Mouse (Mus musculus): ENCODE results near the gene Pdhb. TPM values are rescaled to one million over a fixed set of nuclear protein-coding genes. Genes with fewer than 3 reads are reported as not detected.

Pdhb gene
- polyA plus RNA-seq, 1 experiment, result 53.1 TPM

GRCm38 (mm10) chr14:8214299-8215207, 41.7 kb upstream of the Pdhb start:
- Histone ChIP-seq H3K4me3 (replicated peaks; ENCODE audit: extremely low read depth, low read depth, low read length) (peak overlapping the region; percentile 65), H3K4me1 (ENCODE audit: control insufficient read depth, insufficient read depth, low read length) (peaks cover 15% of the 10 kb centered on the region)
- DNase-seq, result peak; percentile 75
- TF ChIP-seq POLR2A (IDR thresholded peaks at IDR 0.05; ENCODE audit: borderline replicate concordance, extremely low read depth, low read depth, low read length) (0 out of 2 replicates have a peak, but pooled peaks have one; percentile 14), CTCF (IDR thresholded peaks at IDR 0.05; ENCODE audit: insufficient read depth, low read length) (no peak)
- 3% methylated on average over 63 of the region's 63 CpGs for WGBS

GRCm38 (mm10) chr14:8213803-8214224, 41.0 kb upstream of the Pdhb start, which contains the start of gene Kctd6:
Gene Kctd6, plus strand, starts transcription at chr14:8214140.
- Histone ChIP-seq H3K4me1 (ENCODE audit: control insufficient read depth, insufficient read depth, low read length) (peaks cover 13% of the 10 kb centered on the region), H3K4me3 (replicated peaks; ENCODE audit: extremely low read depth, low read depth, low read length) (peak within 1 kb of the TSS; percentile 65)
- 2% methylated on average over 23 of the region's 49 CpGs for WGBS
- peak; percentile 98 for DNase-seq
- TF ChIP-seq POLR2A (IDR thresholded peaks at IDR 0.05; ENCODE audit: borderline replicate concordance, extremely low read depth, low read depth, low read length) (no peak), CTCF (IDR thresholded peaks at IDR 0.05; ENCODE audit: insufficient read depth, low read length) (peak; percentile 6; the same call in 1 of the 2 replicates)

GRCm38 (mm10) chr14:8212996-8213395, 40.2 kb upstream of the Pdhb start:
- Histone ChIP-seq H3K4me1 (ENCODE audit: control insufficient read depth, insufficient read depth, low read length) (peaks cover 12% of the 10 kb centered on the region), H3K4me3 (replicated peaks; ENCODE audit: extremely low read depth, low read depth, low read length) (no peak overlapping the region)
- DNase-seq, result no peak
- TF ChIP-seq POLR2A (IDR thresholded peaks at IDR 0.05; ENCODE audit: borderline replicate concordance, extremely low read depth, low read depth, low read length) (no peak), CTCF (IDR thresholded peaks at IDR 0.05; ENCODE audit: insufficient read depth, low read length) (no peak)
- 81% methylated on average over 2 of the region's 2 CpGs for WGBS

GRCm38 (mm10) chr14:8209896-8210295, 37.1 kb upstream of the Pdhb start:
- Histone ChIP-seq H3K4me1 (ENCODE audit: control insufficient read depth, insufficient read depth, low read length) (peaks cover 2% of the 10 kb centered on the region), H3K4me3 (replicated peaks; ENCODE audit: extremely low read depth, low read depth, low read length) (no peak overlapping the region)
- 96% methylated on average over 2 of the region's 2 CpGs for WGBS
- DNase-seq, result no peak
- TF ChIP-seq CTCF (IDR thresholded peaks at IDR 0.05; ENCODE audit: insufficient read depth, low read length) (no peak), POLR2A (IDR thresholded peaks at IDR 0.05; ENCODE audit: borderline replicate concordance, extremely low read depth, low read depth, low read length) (no peak)

- no peaks in the 10 kb centered on the region for H3K4me1 ChIP-seq (ENCODE audit: control insufficient read depth, insufficient read depth, low read length)
- 27% methylated on average over 3 of the region's 3 CpGs for WGBS
- no peak for TF ChIP-seq CTCF (IDR thresholded peaks at IDR 0.05; ENCODE audit: insufficient read depth, low read length)
- no peak for TF ChIP-seq POLR2A (IDR thresholded peaks at IDR 0.05; ENCODE audit: borderline replicate concordance, extremely low read depth, low read depth, low read length)
- DNase-seq, result no peak
- no peak overlapping the region for H3K4me3 ChIP-seq (replicated peaks; ENCODE audit: extremely low read depth, low read depth, low read length)
Measured at GRCm38 (mm10) chr14:8208876-8209275, 36.1 kb upstream of the Pdhb start.

GRCm38 (mm10) chr14:8207543-8207942, 34.7 kb upstream of the Pdhb start:
- DNase-seq, result no peak
- WGBS, result 89% methylated on average over 5 of the region's 5 CpGs
- Histone ChIP-seq H3K4me3 (replicated peaks; ENCODE audit: extremely low read depth, low read depth, low read length) (no peak overlapping the region), H3K4me1 (ENCODE audit: control insufficient read depth, insufficient read depth, low read length) (no peaks in the 10 kb centered on the region)
- TF ChIP-seq POLR2A (IDR thresholded peaks at IDR 0.05; ENCODE audit: borderline replicate concordance, extremely low read depth, low read depth, low read length) (no peak), CTCF (IDR thresholded peaks at IDR 0.05; ENCODE audit: insufficient read depth, low read length) (no peak)

GRCm38 (mm10) chr14:8207105-8207504, 34.3 kb upstream of the Pdhb start:
- TF ChIP-seq POLR2A (IDR thresholded peaks at IDR 0.05; ENCODE audit: borderline replicate concordance, extremely low read depth, low read depth, low read length), result no peak
- no peak for TF ChIP-seq CTCF (IDR thresholded peaks at IDR 0.05; ENCODE audit: insufficient read depth, low read length)
- DNase-seq, result no peak
- Histone ChIP-seq H3K4me1 (ENCODE audit: control insufficient read depth, insufficient read depth, low read length) (no peaks in the 10 kb centered on the region), H3K4me3 (replicated peaks; ENCODE audit: extremely low read depth, low read depth, low read length) (no peak overlapping the region)
- 52% methylated on average over 5 of the region's 5 CpGs for WGBS

GRCm38 (mm10) chr14:8206179-8206910, 33.5 kb upstream of the Pdhb start:
- Histone ChIP-seq H3K4me1 (ENCODE audit: control insufficient read depth, insufficient read depth, low read length) (no peaks in the 10 kb centered on the region), H3K4me3 (replicated peaks; ENCODE audit: extremely low read depth, low read depth, low read length) (no peak overlapping the region)
- 61% methylated on average over 9 of the region's 9 CpGs for WGBS
- no peak for TF ChIP-seq CTCF (IDR thresholded peaks at IDR 0.05; ENCODE audit: insufficient read depth, low read length)
- DNase-seq, result no peak

GRCm38 (mm10) chr14:8201715-8202114, 28.9 kb upstream of the Pdhb start:
- WGBS, result 76% methylated on average over 3 of the region's 3 CpGs
- no peak for DNase-seq
- no peaks in the 10 kb centered on the region for H3K4me1 ChIP-seq (ENCODE audit: control insufficient read depth, insufficient read depth, low read length)
- no peak overlapping the region for H3K4me3 ChIP-seq (replicated peaks; ENCODE audit: extremely low read depth, low read depth, low read length)
- TF ChIP-seq CTCF (IDR thresholded peaks at IDR 0.05; ENCODE audit: insufficient read depth, low read length) (no peak), POLR2A (IDR thresholded peaks at IDR 0.05; ENCODE audit: borderline replicate concordance, extremely low read depth, low read depth, low read length) (no peak)

All from lung, adult 2 months (tissue).